Comparison of ENCODE assay signal across 1 mouse cellular context in the genomic region with DNA sequence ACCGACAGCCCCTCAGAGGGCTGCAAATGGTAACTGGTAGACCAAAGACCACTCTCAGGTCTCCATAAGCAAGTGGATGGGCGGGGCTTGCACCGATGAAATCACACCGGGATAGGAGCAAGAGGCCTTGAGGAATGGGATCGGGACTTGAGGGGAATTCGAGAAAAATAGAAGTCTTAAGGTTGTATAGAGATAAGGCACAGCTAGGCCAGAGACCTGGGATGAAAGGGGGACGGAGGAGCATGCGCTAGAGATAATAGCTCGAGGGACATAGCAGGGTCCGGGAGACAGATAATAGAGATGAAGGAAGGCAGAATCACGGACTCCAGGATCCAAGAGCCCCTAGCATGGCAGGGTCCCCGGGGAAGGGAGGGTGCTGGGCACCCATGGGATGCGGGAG.
TF ChIP-seq lines count a peak whose summit lies in the region.

No protein-coding gene starts in this region.

TF ChIP-seq in ES-E14, 5 proteins besides CTCF, POLR2A, EP300 and RAD21:
- TF ChIP-seq HCFC1 (IDR thresholded peaks at IDR 0.05; ENCODE audit: borderline replicate concordance, insufficient read depth, low read length) (0 out of 2 replicates have a peak, but pooled peaks have one; percentile 24), ZNF384 (IDR thresholded peaks at IDR 0.05; ENCODE audit: low read depth, low read length) (no peak), MAFK (IDR thresholded peaks at IDR 0.05; ENCODE audit: insufficient read depth, low read depth, low read length) (no peak)
